Mouse (Mus musculus): ENCODE results near the gene Nos1ap. TPM values are rescaled to one million over a fixed set of nuclear protein-coding genes. Genes with fewer than 3 reads are reported as not detected.

Nos1ap gene
- total RNA-seq, 2 experiments from 2014 or later = 140 to 141 TPM

DNA sequence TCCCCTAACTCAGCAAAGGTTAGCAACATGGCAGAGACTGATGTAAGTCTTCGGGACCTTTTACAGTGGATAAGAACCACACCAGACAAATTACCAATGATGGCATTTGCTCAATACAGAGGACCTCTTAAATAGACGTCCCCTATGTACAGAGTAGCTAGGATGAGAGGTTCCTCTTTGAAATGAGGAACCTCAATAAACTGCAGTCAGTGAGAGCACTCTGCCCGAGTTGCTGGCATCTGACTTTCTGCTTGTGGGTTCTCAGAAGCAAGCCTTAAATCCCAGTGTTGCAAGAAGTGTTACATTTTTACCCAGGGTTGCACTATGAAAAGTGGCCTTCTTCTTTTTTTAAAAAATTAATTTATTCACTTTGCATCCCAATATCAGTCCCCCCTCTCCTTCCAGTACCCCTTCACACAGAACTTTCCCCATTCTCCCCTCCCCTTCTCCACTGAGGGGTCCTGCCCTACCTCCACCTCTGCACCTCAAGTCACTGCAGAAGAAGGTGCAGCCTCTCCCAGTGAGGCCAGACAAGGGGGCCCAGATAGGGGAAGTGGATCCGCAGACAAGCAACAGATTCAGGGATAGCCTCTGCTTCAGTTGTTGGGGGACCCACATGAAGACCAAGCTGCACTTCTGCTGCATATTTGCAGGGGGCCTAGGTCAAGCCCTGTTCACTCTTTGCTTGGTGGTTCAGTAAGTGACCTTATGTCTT, 307.1 kb downstream of the Nos1ap start:
- intact Hi-C loops (cut with DNase I) = no loop called here
- DNase-seq (ENCODE audit: low spot score in 2 of 2) = no peak

DNA sequence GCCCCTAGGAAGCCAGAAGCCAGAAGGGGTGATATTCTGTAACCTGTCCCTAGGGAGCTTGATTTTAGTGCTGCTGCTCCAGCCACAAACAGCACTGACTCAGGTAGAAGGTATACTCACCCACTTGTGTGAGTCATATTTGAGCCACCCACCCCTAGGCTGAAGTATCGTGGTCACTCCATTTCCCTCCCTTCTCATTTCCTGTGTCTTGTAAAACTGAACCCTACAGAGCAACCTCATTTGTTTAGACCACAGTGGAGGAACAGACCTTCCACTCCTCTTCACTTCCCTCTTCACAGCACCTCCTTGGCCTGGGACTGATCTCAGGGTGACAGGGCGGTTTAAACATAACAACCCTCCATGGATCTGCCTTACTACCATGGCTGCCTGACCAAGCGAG, 312.6 kb downstream of the Nos1ap start, which contains the start of gene Sh2d1b1:
Gene Sh2d1b1, plus strand, starts transcription at position 305 of the 400 bp plus-strand sequence.
- intact Hi-C loops (cut with DNase I) = no loop called here
- DNase-seq (ENCODE audit: low spot score in 2 of 2) = no peak

DNA sequence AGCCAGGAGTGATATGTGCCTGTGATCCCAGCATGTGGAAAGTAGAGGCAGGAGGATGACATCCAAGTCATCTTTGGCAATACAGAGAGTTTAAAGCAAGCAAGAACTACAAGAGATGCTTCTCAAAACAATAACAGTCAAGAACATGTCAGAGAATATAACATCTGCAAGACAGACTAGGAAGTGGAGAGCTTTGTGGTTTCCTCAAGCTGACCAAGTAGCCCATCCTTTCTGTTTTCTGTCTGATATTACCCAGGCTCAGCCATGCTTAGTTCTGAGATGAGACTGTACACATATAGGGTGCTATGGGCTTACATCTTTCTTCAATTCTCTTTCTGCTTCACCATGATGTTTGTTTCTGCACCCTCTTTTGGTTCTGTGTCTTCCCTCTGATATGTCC, 316.4 kb downstream of the Nos1ap start:
- intact Hi-C loops (cut with DNase I) = no loop called here

DNA sequence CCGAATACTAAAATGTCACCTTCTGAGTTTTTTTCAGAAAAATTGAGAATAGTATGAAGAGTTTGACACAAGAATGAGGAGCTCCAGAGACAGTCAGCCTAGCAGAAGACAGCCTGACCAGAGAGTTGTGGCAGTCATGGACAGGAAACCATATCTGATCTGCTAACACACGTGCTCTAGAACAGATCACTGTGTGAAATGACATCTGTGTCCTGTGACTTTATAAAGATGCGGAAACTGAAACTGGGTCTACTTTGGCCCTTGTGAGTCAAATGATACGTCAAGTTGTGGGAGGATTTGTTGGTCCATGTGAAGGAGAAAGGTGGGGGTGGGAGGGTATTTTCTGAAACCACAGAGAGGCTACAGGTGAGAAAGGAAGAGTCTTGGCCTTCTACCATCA, 319.0 kb downstream of the Nos1ap start:
- no peak for DNase-seq (ENCODE audit: low spot score in 2 of 2)
- intact Hi-C loops (cut with DNase I) = no loop called here

More for the DNA sequence above, 316.4 kb downstream of the Nos1ap start:
- DNase-seq (ENCODE audit: low spot score in 2 of 2) = no peak

DNA sequence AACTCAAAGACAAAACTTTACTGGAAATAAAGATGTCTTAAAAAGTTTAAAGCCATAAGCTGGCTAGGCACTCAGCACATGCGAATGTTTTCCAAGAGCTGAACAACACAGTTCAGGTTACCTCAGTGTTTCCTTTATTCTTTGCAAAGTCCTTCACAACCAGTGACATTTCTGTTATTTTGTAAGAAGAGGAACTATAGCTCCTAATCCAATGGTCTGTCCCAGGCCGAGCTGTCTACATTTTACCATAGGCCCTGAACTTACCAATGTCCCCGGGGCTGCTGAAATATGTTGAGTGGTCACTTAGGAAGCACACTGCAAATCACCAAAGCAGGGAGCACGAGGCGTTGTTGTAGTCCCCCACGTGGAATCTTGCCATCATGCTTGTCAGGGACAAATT, 319.4 kb downstream of the Nos1ap start:
- intact Hi-C loops (cut with DNase I) = no loop called here
- DNase-seq (ENCODE audit: low spot score in 2 of 2) = no peak

DNA sequence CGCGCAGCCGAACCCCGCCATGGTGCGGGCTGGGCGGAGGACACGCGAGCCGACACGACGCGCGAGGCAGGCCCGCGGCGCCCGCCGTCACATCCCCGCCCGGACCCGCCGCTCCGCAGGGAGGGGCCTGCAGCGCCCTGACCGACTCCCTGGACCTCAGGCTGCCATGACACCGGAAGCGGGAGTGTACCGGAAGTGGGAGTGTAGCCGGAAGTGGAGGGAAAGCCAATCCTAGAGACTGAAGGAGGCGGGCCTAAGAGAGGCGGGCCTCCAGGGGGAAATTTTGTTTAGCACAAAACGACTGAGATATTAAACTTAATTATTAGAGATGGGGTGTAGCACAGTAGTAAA, 334.1 kb downstream of the Nos1ap start:
- intact Hi-C loops (cut with DNase I) = no loop called here
- peak; percentile 83 to 84 for DNase-seq (ENCODE audit: low spot score in 2 of 2)

DNA sequence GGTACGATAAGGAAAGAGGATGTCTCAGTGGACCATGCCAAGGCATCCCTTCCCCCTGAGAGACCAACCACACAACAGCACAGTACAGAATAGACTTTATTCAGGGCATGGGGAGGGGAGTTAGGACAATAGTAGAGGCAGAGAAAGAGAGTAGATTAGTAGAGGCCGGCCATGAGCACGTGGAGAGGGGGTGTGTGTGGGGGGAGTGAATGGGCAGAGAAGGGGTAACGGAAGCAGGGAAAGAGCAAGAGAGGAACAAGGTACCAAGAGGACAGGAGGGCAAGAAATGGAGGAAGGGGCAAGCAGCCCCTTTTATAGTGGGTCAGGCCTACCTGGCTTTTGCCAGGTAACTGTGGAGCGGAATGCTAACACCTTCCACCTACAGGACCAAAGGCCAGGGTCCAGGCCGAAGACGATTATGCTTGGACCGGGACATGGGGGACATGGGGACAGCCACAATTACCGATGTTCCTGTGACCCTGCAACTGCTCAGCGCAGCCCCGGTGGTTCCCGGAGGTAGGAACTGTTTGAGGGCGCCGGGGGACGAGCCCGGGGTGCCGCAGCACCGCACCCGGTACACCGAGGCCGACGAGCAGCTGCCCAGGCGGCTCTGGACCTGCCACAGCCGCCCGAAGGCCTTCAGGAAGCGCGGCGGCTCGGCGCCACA, 334.6 kb downstream of the Nos1ap start:
- intact Hi-C loops (cut with DNase I) = no loop called here
- DNase-seq (ENCODE audit: low spot score in 2 of 2) = no peak

Other genes starting within 250 kb of the Nos1ap start
- gene Olfml2b, start 54.7 kb upstream of the Nos1ap start, total RNA-seq (2021) = 1 to 10 TPM; 5.3 to 6.6 TPM

Measured in left cerebral cortex, postnatal 14 days (tissue).